Mouse (Mus musculus): ENCODE results near the gene Gm16405. TPM values are rescaled to one million over a fixed set of nuclear protein-coding genes. Genes with fewer than 3 reads are reported as not detected.

Gm16405 gene
- polyA plus RNA-seq (2012; rRNA removed), result not detected in 2 replicates

DNA sequence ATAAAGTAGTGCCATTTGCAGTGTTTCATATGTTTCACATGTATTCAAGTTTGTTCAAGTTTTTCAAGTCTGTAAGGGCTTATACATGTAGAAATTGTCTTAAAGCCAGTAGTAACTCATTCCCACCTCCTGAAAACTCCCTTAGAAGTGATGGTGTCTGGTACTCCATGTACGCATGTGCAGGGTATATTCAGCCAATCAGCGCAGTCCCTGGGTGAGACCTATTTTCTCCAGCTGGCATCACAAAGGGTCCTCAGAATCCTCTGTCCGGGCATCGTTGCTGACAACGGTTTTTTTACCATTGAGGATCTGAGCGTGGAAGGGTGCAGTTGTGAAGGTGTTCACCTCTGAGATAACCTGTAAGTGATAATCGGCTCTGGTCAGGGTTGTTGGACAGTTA, at the start of gene Gm16405:
Gene Gm16405 (plus strand): TSS at position 301 of the 400 bp plus-strand sequence.

Other genes with a start within 250 kb of the Gm16405 start
- gene Gm16430, start 91.0 kb downstream of the Gm16405 start, polyA plus RNA-seq (2012; rRNA removed), result not detected in 2 replicates